Mouse (Mus musculus) embryonic facial prominence, embryonic 11.5 days (tissue): ENCODE measurements around the gene Msgn1. TPM values are rescaled to one million over a fixed set of nuclear protein-coding genes. Genes with fewer than 3 reads are reported as not detected.

Experiments used
- ATAC-seq: fragments of 200-750 bp; cut with Nextera tagmentation; replicated peaks from 2 replicates; pipeline ENCODE4 v1.8.0; 2017; ENCODE audit warnings: low read depth; ENCODE audit not compliant: insufficient number of reproducible peaks, low FRiP score, low TSS enrichment
- DNase-seq: peaks from one replicate; pipeline ENCODE4 v3.0.0-alpha.2; 2015; ENCODE audit warnings: low spot score
- H3K27ac ChIP-seq: fragments of 300-500 bp; sonication (generic); replicated peaks from 2 replicates; pipeline ENCODE4 v1.5.1; 2014; ENCODE audit warnings: mild to moderate bottlenecking, low read depth, low read length, control low read depth
- H3K27me3 ChIP-seq: fragments of 300-500 bp; sonication (generic); 2 replicates; pipeline ENCODE4 v1.6.1; 2014; ENCODE audit warnings: mild to moderate bottlenecking, low read length, moderate library complexity, mixed read lengths; ENCODE audit not compliant: control insufficient read depth, insufficient read depth
- H3K36me3 ChIP-seq: fragments of 300-500 bp; sonication (generic); replicated peaks from 2 replicates; pipeline ENCODE4 v1.6.1; 2014; ENCODE audit warnings: low read depth, mild to moderate bottlenecking, low read length, moderate library complexity, mixed read lengths; ENCODE audit not compliant: control insufficient read depth, insufficient read depth
- H3K4me1 ChIP-seq: fragments of 300-500 bp; sonication (generic); 2 replicates; pipeline ENCODE4 v1.6.1; 2014; ENCODE audit warnings: low read length, mixed read lengths; ENCODE audit not compliant: control insufficient read depth, insufficient read depth
- H3K4me2 ChIP-seq: fragments of 300-500 bp; sonication (generic); 2 replicates; pipeline ENCODE4 v1.6.1; 2014; ENCODE audit warnings: low read depth, mild to moderate bottlenecking, control low read depth, low read length, moderate library complexity
- H3K4me3 ChIP-seq: fragments of 300-500 bp; sonication (generic); 2 replicates; pipeline ENCODE4 v1.5.1; 2014; ENCODE audit warnings: low read depth, low read length, control low read depth
- H3K9ac ChIP-seq: fragments of 300-500 bp; sonication (generic); replicated peaks from 2 replicates; pipeline ENCODE4 v1.6.1; 2014; ENCODE audit warnings: mild to moderate bottlenecking, control low read depth, low read length
- H3K9me3 ChIP-seq: fragments of 300-500 bp; sonication (generic); replicated peaks from 2 replicates; pipeline ENCODE4 v1.6.1; 2016; ENCODE audit warnings: mild to moderate bottlenecking, low read length, inconsistent platforms, mixed read lengths; ENCODE audit not compliant: control insufficient read depth
- WGBS: fragments of 180-500 bp; shearing (Covaris S2); extraction: QIAGEN DNeasy Blood & Tissue Kit; methylation state at CpG from one replicate; pipeline ENCODE4 v1.1.7; 2014; 5-methylcytosine and 5-hydroxymethylcytosine counted together
- polyA plus RNA-seq: library from polyadenylated mRNA; unstranded; fragments of >200 nt; fragmentation: Nextera tagmentation; extraction: Ambion mirVana; gene quantifications from 2 replicates; pipeline ENCODE4 v1.2.1, GENCODE M21; 2014

Msgn1 gene
- polyA plus RNA-seq, 1 experiment from 2014 or later: not detected

DNA sequence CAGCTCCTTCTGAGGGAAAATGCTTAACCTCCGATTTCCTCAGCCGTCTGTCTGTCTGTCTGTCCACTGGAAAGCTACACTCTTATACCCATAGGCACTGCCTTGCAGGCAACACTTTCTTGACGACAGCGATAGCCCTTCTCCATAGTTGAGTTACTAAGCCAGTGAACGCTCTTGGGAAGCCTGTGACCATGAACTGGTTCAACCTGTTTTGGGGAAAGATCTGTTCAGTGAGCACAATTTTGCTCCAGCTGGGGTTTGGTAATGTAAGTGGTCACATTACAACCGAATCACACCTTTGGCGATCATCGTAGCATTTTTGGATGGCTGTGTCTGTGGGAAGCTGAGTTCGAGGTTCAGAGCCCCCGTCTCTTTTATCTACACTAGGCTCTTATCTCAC, 14.3 kb upstream of the Msgn1 start:
- no peak overlapping the region for H3K4me2 ChIP-seq
- no peak overlapping the region for H3K27ac ChIP-seq
- WGBS: 81% methylated on average over 10 of the region's 10 CpGs
- H3K4me1 ChIP-seq: no peaks in the 10 kb centered on the region
- H3K9me3 ChIP-seq: no peaks in the 10 kb centered on the region
- H3K36me3 ChIP-seq: no peaks in the 10 kb centered on the region
- no peak overlapping the region for H3K9ac ChIP-seq
- H3K27me3 ChIP-seq: no peaks in the 10 kb centered on the region
- no peak overlapping the region for H3K4me3 ChIP-seq
- ATAC-seq (no peak), DNase-seq (peak; percentile 20)

DNA sequence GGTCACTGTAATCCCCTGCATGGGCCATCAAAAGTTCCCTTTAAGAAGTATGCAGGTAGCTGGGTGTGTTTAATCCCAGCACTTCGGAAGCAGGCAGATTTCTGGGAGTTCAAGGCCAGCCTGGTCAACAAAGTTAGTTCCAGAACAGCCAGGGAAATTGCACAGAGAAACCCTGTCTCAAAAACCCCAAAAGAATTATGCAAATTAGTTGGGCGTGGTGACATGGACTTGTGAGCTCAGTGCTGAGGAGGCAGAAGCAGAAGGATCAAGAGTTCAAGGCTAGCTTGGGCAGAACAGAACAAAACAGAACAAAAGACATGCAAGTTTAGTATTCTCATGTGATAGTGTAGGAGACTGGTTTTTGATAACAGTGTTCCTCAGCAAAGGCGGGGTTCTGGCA, 13.8 kb upstream of the Msgn1 start:
- no peak overlapping the region for H3K4me3 ChIP-seq
- no peaks in the 10 kb centered on the region for H3K4me1 ChIP-seq
- H3K27ac ChIP-seq: no peak overlapping the region
- DNase-seq (no peak), ATAC-seq (no peak)
- no peaks in the 10 kb centered on the region for H3K9me3 ChIP-seq
- no peaks in the 10 kb centered on the region for H3K27me3 ChIP-seq
- H3K9ac ChIP-seq: no peak overlapping the region
- 57% methylated on average over 3 of the region's 3 CpGs for WGBS
- no peak overlapping the region for H3K4me2 ChIP-seq
- H3K36me3 ChIP-seq: no peaks in the 10 kb centered on the region

GRCm38 (mm10) chr12:11221524-11222330, 13.0 kb upstream of the Msgn1 start:
- 63% methylated on average over 20 of the region's 20 CpGs for WGBS
- Histone ChIP-seq H3K27ac (no peak overlapping the region; the same call in 1 of the 2 replicates), H3K9me3 (no peaks in the 10 kb centered on the region), H3K9ac (no peak overlapping the region), H3K4me1 (no peaks in the 10 kb centered on the region), H3K4me3 (no peak overlapping the region), H3K4me2 (no peak overlapping the region), H3K27me3 (no peaks in the 10 kb centered on the region), H3K36me3 (no peaks in the 10 kb centered on the region)
- DNase-seq (peak; percentile 36), ATAC-seq (0 out of 2 replicates have a peak, but pooled peaks have one; percentile 61)

GRCm38 (mm10) chr12:11217726-11218250, 9.0 kb upstream of the Msgn1 start:
- H3K4me2 ChIP-seq: no peak overlapping the region
- no peak overlapping the region for H3K27ac ChIP-seq
- no peak for ATAC-seq
- H3K36me3 ChIP-seq: no peaks in the 10 kb centered on the region
- H3K4me1 ChIP-seq: no peaks in the 10 kb centered on the region
- no peaks in the 10 kb centered on the region for H3K9me3 ChIP-seq
- 78% methylated on average over 7 of the region's 7 CpGs for WGBS
- H3K4me3 ChIP-seq: no peak overlapping the region
- no peak for DNase-seq
- H3K27me3 ChIP-seq: no peaks in the 10 kb centered on the region
- H3K9ac ChIP-seq: no peak overlapping the region

GRCm38 (mm10) chr12:11216454-11216853, 7.7 kb upstream of the Msgn1 start:
- H3K9ac ChIP-seq: no peak overlapping the region
- H3K4me3 ChIP-seq: no peak overlapping the region
- H3K36me3 ChIP-seq: no peaks in the 10 kb centered on the region
- ATAC-seq: no peak
- H3K4me2 ChIP-seq: no peak overlapping the region
- H3K27me3 ChIP-seq: no peaks in the 10 kb centered on the region
- no peaks in the 10 kb centered on the region for H3K4me1 ChIP-seq
- no peaks in the 10 kb centered on the region for H3K9me3 ChIP-seq
- no peak overlapping the region for H3K27ac ChIP-seq
- 77% methylated on average over 3 of the region's 3 CpGs for WGBS
- DNase-seq: no peak

GRCm38 (mm10) chr12:11215555-11215954, 6.8 kb upstream of the Msgn1 start:
- H3K4me1 ChIP-seq: no peaks in the 10 kb centered on the region
- DNase-seq: no peak
- no peak overlapping the region for H3K9ac ChIP-seq
- WGBS: 84% methylated on average over 2 of the region's 2 CpGs
- no peaks in the 10 kb centered on the region for H3K9me3 ChIP-seq
- H3K4me2 ChIP-seq: no peak overlapping the region
- ATAC-seq: no peak
- no peak overlapping the region for H3K4me3 ChIP-seq
- H3K27ac ChIP-seq: no peak overlapping the region
- no peaks in the 10 kb centered on the region for H3K27me3 ChIP-seq
- no peaks in the 10 kb centered on the region for H3K36me3 ChIP-seq

GRCm38 (mm10) chr12:11214776-11215175, 6.0 kb upstream of the Msgn1 start:
- DNase-seq (no peak), ATAC-seq (no peak)
- H3K27me3 ChIP-seq: no peaks in the 10 kb centered on the region
- no peaks in the 10 kb centered on the region for H3K9me3 ChIP-seq
- H3K27ac ChIP-seq: no peak overlapping the region
- no peak overlapping the region for H3K9ac ChIP-seq
- H3K4me3 ChIP-seq: no peak overlapping the region
- H3K4me2 ChIP-seq: no peak overlapping the region
- no peaks in the 10 kb centered on the region for H3K36me3 ChIP-seq
- no peaks in the 10 kb centered on the region for H3K4me1 ChIP-seq

DNA sequence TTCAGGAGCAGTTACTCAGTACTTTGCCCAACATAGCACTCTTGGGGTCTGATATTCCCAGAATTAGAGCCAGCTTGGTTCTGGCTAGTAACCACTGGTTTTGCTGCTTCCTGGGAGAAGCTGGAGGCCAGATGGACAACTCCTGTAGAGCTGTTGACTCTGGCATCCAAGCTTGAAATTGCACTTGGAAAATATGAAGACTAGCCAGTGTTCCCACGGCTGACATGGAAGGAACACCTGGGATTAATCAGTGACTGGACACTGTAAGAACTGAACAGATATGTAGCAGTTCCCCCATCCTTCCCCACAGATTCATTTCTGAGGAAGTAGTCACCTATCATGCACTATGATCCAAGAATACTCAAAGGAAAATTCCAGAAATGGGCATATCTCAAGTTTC, 4.1 kb upstream of the Msgn1 start:
- no peak overlapping the region for H3K27ac ChIP-seq
- H3K4me1 ChIP-seq: no peaks in the 10 kb centered on the region
- no peak overlapping the region for H3K4me3 ChIP-seq
- no peaks in the 10 kb centered on the region for H3K27me3 ChIP-seq
- no peak overlapping the region for H3K4me2 ChIP-seq
- H3K36me3 ChIP-seq: no peaks in the 10 kb centered on the region
- H3K9ac ChIP-seq: no peak overlapping the region
- DNase-seq: no peak
- 55% methylated on average over 1 of the region's 1 CpGs for WGBS
- no peak for ATAC-seq
- H3K9me3 ChIP-seq: no peaks in the 10 kb centered on the region
